Mouse (Mus musculus): ENCODE data around the gene Aars.
"Not testable (repeated sequence)": the region's sequence is repeated elsewhere in the genome, so short reads cannot be mapped to it uniquely, and the experiment has no call there.

The Aars gene

GRCm38 (mm10) chr8:111053827-111054518 lies 21.0 kb downstream of the Aars start:
- DNase-seq (ENCODE audit: low spot score in 2 of 2) = no peak

- no peak for DNase-seq (ENCODE audit: low spot score in 2 of 2)
These were observed 22.2 kb downstream of the Aars start for GRCm38 (mm10) chr8:111055031-111055634.

GRCm38 (mm10) chr8:111055661-111056060 lies 22.7 kb downstream of the Aars start:
- no peak for DNase-seq (ENCODE audit: low spot score in 2 of 2)

GRCm38 (mm10) chr8:111056158-111056663 lies 23.3 kb downstream of the Aars start, which contains the start of gene Exosc6:
Gene Exosc6 (plus strand): TSS chr8:111056339.
- peak; percentile 84 to 90 for DNase-seq (ENCODE audit: low spot score in 2 of 2)

- DNase-seq (ENCODE audit: low spot score in 2 of 2) = no peak
These were observed 23.8 kb downstream of the Aars start for GRCm38 (mm10) chr8:111056691-111057293.

GRCm38 (mm10) chr8:111058946-111059572 lies 26.1 kb downstream of the Aars start:
- no peak for DNase-seq (ENCODE audit: low spot score in 2 of 2)

- DNase-seq (ENCODE audit: low spot score in 2 of 2) = no peak
These were observed 28.7 kb downstream of the Aars start for GRCm38 (mm10) chr8:111061688-111062071.

GRCm38 (mm10) chr8:111062072-111062757 lies 29.3 kb downstream of the Aars start:
- DNase-seq (ENCODE audit: low spot score in 2 of 2) = peak; percentile 79 to 96

GRCm38 (mm10) chr8:111062893-111063292 lies 29.9 kb downstream of the Aars start:
- DNase-seq (ENCODE audit: low spot score in 2 of 2) = no peak

- DNase-seq (ENCODE audit: low spot score in 2 of 2) = no peak
These were observed 33.4 kb downstream of the Aars start for GRCm38 (mm10) chr8:111066308-111066707.

- DNase-seq (ENCODE audit: low spot score in 2 of 2) = no peak
These were observed 34.5 kb downstream of the Aars start for GRCm38 (mm10) chr8:111067439-111067838.

- not testable (repeated sequence) for DNase-seq (ENCODE audit: low spot score in 2 of 2)
These were observed 35.7 kb downstream of the Aars start for GRCm38 (mm10) chr8:111068660-111069059.

GRCm38 (mm10) chr8:111075926-111076325 lies 43.0 kb downstream of the Aars start:
- peak in 1 of 2 experiments; percentile 73 for DNase-seq (ENCODE audit: low spot score in 2 of 2)

- no peak for DNase-seq (ENCODE audit: low spot score in 2 of 2)
These were observed 46.5 kb downstream of the Aars start for GRCm38 (mm10) chr8:111079461-111079860.

GRCm38 (mm10) chr8:111079861-111080271 lies 46.9 kb downstream of the Aars start:
- no peak for DNase-seq (ENCODE audit: low spot score in 2 of 2)

GRCm38 (mm10) chr8:111081580-111082258 lies 48.8 kb downstream of the Aars start:
- no peak for DNase-seq (ENCODE audit: low spot score in 2 of 2)

- DNase-seq (ENCODE audit: low spot score in 2 of 2) = not testable (repeated sequence)
These were observed 51.0 kb downstream of the Aars start for GRCm38 (mm10) chr8:111083936-111084335.

- DNase-seq (ENCODE audit: low spot score in 2 of 2) = peak; percentile 16 to 50
These were observed 57.2 kb downstream of the Aars start for GRCm38 (mm10) chr8:111090126-111090525.

- peak in 1 of 2 experiments; percentile 16 for DNase-seq (ENCODE audit: low spot score in 2 of 2)
These were observed 58.8 kb downstream of the Aars start for GRCm38 (mm10) chr8:111091706-111092105.

- DNase-seq (ENCODE audit: low spot score in 2 of 2) = not testable (repeated sequence)
These were observed 59.4 kb downstream of the Aars start, which contains the start of gene Clec18a for GRCm38 (mm10) chr8:111092326-111092725. Gene Clec18a (minus strand): TSS chr8:111092426.
